Mouse (Mus musculus) hindbrain, embryonic 15.5 days (tissue): ENCODE data around the gene Lnx2. TPM values are rescaled to one million over a fixed set of nuclear protein-coding genes. Genes with fewer than 3 reads are reported as not detected.
A peak's percentile ranks its signal among the peaks of the same experiment; 100 is the strongest.

ENCODE experiments used
- ATAC-seq: fragments of 200-750 bp; cut with Nextera tagmentation; 2 replicates; pipeline ENCODE4 v1.8.0; 2017; ENCODE audit warnings: low read depth, moderate number of reproducible peaks, moderate TSS enrichment; ENCODE audit not compliant: low FRiP score
- H3K27ac ChIP-seq: fragments of 300-500 bp; sonication (generic); replicated peaks from 2 replicates; pipeline ENCODE4 v1.5.1; 2015; ENCODE audit warnings: mild to moderate bottlenecking, inconsistent platforms
- H3K27me3 ChIP-seq: fragments of 300-500 bp; sonication (generic); 2 replicates; pipeline ENCODE4 v1.6.1; 2015; ENCODE audit warnings: control low read depth, inconsistent platforms
- H3K36me3 ChIP-seq: fragments of 300-500 bp; sonication (generic); 2 replicates; pipeline ENCODE4 v1.6.1; 2015; ENCODE audit warnings: control low read depth, inconsistent platforms
- H3K4me1 ChIP-seq: fragments of 300-500 bp; sonication (generic); replicated peaks from 2 replicates; pipeline ENCODE4 v1.6.1; 2015; ENCODE audit warnings: control low read depth, inconsistent platforms
- H3K4me2 ChIP-seq: fragments of 300-500 bp; sonication (generic); 2 replicates; pipeline ENCODE4 v1.6.1; 2015; ENCODE audit warnings: moderate library complexity, mild to moderate bottlenecking, inconsistent platforms
- H3K4me3 ChIP-seq: fragments of 300-500 bp; sonication (generic); 2 replicates; pipeline ENCODE4 v1.5.1; 2015; ENCODE audit warnings: mild to moderate bottlenecking, inconsistent platforms
- H3K9ac ChIP-seq: fragments of 300-500 bp; sonication (generic); 2 replicates; pipeline ENCODE4 v1.6.1; 2015; ENCODE audit warnings: inconsistent platforms
- H3K9me3 ChIP-seq: fragments of 300-500 bp; sonication (generic); 2 replicates; pipeline ENCODE4 v1.6.1; 2016; ENCODE audit warnings: control low read depth, inconsistent platforms
- WGBS: fragments of 180-500 bp; shearing (Covaris S2); methylation state at CpG from one replicate; pipeline ENCODE4 v1.1.7; 2015; 5-methylcytosine and 5-hydroxymethylcytosine counted together
- polyA plus RNA-seq: library from polyadenylated mRNA; unstranded; fragments of >200 nt; fragmentation: Nextera tagmentation; extraction: Ambion mirVana; gene quantifications from 2 replicates; pipeline ENCODE4 v1.2.1, GENCODE M21; 2015

Gene Lnx2
- polyA plus RNA-seq, 1 experiment from 2014 or later: 6.5 TPM

GRCm38 (mm10) chr5:147075103-147076025 lies 1.0 kb downstream of the Lnx2 start:
- H3K9ac ChIP-seq: peak overlapping the region; percentile 71
- H3K27ac ChIP-seq: peak overlapping the region; percentile 81
- ATAC-seq: no peak
- 17% methylated on average over 21 of the region's 21 CpGs for WGBS
- no peaks in the 10 kb centered on the region for H3K9me3 ChIP-seq
- peak overlapping the region; percentile 98 for H3K4me3 ChIP-seq
- peak overlapping the region; percentile 98 for H3K4me2 ChIP-seq
- peaks cover 28% of the 10 kb centered on the region for H3K4me1 ChIP-seq
- H3K27me3 ChIP-seq: no peaks in the 10 kb centered on the region
- no peaks in the 10 kb centered on the region for H3K36me3 ChIP-seq

- WGBS: 87% methylated on average over 6 of the region's 6 CpGs
- Histone ChIP-seq H3K9me3 (no peaks in the 10 kb centered on the region), H3K4me2 (no peak overlapping the region), H3K27me3 (no peaks in the 10 kb centered on the region), H3K36me3 (no peaks in the 10 kb centered on the region), H3K27ac (no peak overlapping the region), H3K9ac (no peak overlapping the region), H3K4me1 (peaks cover 23% of the 10 kb centered on the region), H3K4me3 (no peak overlapping the region)
- ATAC-seq: no peak
These were observed 2.6 kb downstream of the Lnx2 start for GRCm38 (mm10) chr5:147073805-147074204.

GRCm38 (mm10) chr5:147071886-147072285 lies 4.5 kb downstream of the Lnx2 start:
- WGBS: 54% methylated on average over 4 of the region's 4 CpGs
- peaks cover 9% of the 10 kb centered on the region for H3K4me1 ChIP-seq
- ATAC-seq: no peak
- no peaks in the 10 kb centered on the region for H3K9me3 ChIP-seq
- no peaks in the 10 kb centered on the region for H3K27me3 ChIP-seq
- no peak overlapping the region for H3K27ac ChIP-seq
- no peak overlapping the region for H3K9ac ChIP-seq
- H3K36me3 ChIP-seq: no peaks in the 10 kb centered on the region
- H3K4me3 ChIP-seq: no peak overlapping the region
- no peak overlapping the region for H3K4me2 ChIP-seq

GRCm38 (mm10) chr5:147070791-147071516 lies 5.4 kb downstream of the Lnx2 start:
- Histone ChIP-seq H3K27me3 (no peaks in the 10 kb centered on the region), H3K27ac (no peak overlapping the region), H3K4me3 (no peak overlapping the region), H3K9me3 (no peaks in the 10 kb centered on the region), H3K4me2 (no peak overlapping the region), H3K9ac (no peak overlapping the region), H3K36me3 (no peaks in the 10 kb centered on the region), H3K4me1 (peaks cover 8% of the 10 kb centered on the region)
- no peak for ATAC-seq
- WGBS: 80% methylated on average over 16 of the region's 16 CpGs

- WGBS: 77% methylated on average over 5 of the region's 5 CpGs
- no peak for ATAC-seq
- no peak overlapping the region for H3K9ac ChIP-seq
These were observed 7.5 kb downstream of the Lnx2 start for GRCm38 (mm10) chr5:147068876-147069275.

GRCm38 (mm10) chr5:147066965-147067364 lies 9.4 kb downstream of the Lnx2 start:
- no peak for ATAC-seq

More at GRCm38 (mm10) chr5:147068876-147069275, 7.5 kb downstream of the Lnx2 start:
- Histone ChIP-seq H3K36me3 (no peaks in the 10 kb centered on the region), H3K4me2 (no peak overlapping the region), H3K27me3 (no peaks in the 10 kb centered on the region), H3K4me1 (no peaks in the 10 kb centered on the region), H3K27ac (no peak overlapping the region), H3K9me3 (no peaks in the 10 kb centered on the region), H3K4me3 (no peak overlapping the region)

GRCm38 (mm10) chr5:147066129-147066528 lies 10.3 kb downstream of the Lnx2 start:
- Histone ChIP-seq H3K4me1 (no peaks in the 10 kb centered on the region), H3K4me2 (no peak overlapping the region), H3K36me3 (no peaks in the 10 kb centered on the region), H3K27me3 (no peaks in the 10 kb centered on the region), H3K9ac (no peak overlapping the region), H3K4me3 (no peak overlapping the region), H3K27ac (no peak overlapping the region), H3K9me3 (no peaks in the 10 kb centered on the region)
- 62% methylated on average over 4 of the region's 4 CpGs for WGBS
- ATAC-seq: no peak

More at GRCm38 (mm10) chr5:147066965-147067364, 9.4 kb downstream of the Lnx2 start:
- Histone ChIP-seq H3K4me1 (no peaks in the 10 kb centered on the region), H3K4me2 (no peak overlapping the region), H3K27me3 (no peaks in the 10 kb centered on the region), H3K4me3 (no peak overlapping the region), H3K27ac (no peak overlapping the region), H3K9ac (no peak overlapping the region), H3K36me3 (no peaks in the 10 kb centered on the region), H3K9me3 (no peaks in the 10 kb centered on the region)
- 79% methylated on average over 5 of the region's 5 CpGs for WGBS

GRCm38 (mm10) chr5:147063215-147063661 lies 13.1 kb downstream of the Lnx2 start:
- H3K9ac ChIP-seq: no peak overlapping the region
- no peaks in the 10 kb centered on the region for H3K36me3 ChIP-seq
- no peak overlapping the region for H3K27ac ChIP-seq
- H3K4me1 ChIP-seq: no peaks in the 10 kb centered on the region
- H3K4me3 ChIP-seq: no peak overlapping the region
- ATAC-seq: no peak
- no peak overlapping the region for H3K4me2 ChIP-seq
- no peaks in the 10 kb centered on the region for H3K27me3 ChIP-seq
- no peaks in the 10 kb centered on the region for H3K9me3 ChIP-seq
- WGBS: 76% methylated on average over 8 of the region's 8 CpGs

- H3K4me2 ChIP-seq: no peak overlapping the region
- H3K9ac ChIP-seq: no peak overlapping the region
- H3K36me3 ChIP-seq: no peaks in the 10 kb centered on the region
- no peak overlapping the region for H3K4me3 ChIP-seq
- H3K27me3 ChIP-seq: no peaks in the 10 kb centered on the region
- no peaks in the 10 kb centered on the region for H3K9me3 ChIP-seq
- no peak for ATAC-seq
- H3K4me1 ChIP-seq: no peaks in the 10 kb centered on the region
- WGBS: 75% methylated on average over 2 of the region's 2 CpGs
- H3K27ac ChIP-seq: no peak overlapping the region
These were observed 16.4 kb downstream of the Lnx2 start for GRCm38 (mm10) chr5:147060024-147060423.

GRCm38 (mm10) chr5:147059319-147059718 lies 17.1 kb downstream of the Lnx2 start:
- Histone ChIP-seq H3K27me3 (no peaks in the 10 kb centered on the region), H3K4me2 (no peak overlapping the region), H3K36me3 (no peaks in the 10 kb centered on the region), H3K9me3 (no peaks in the 10 kb centered on the region), H3K4me3 (no peak overlapping the region), H3K27ac (no peak overlapping the region), H3K9ac (no peak overlapping the region), H3K4me1 (0 out of 2 replicates have a peak, but pooled peaks cover 3% of the 10 kb centered on the region)
- WGBS: 90% methylated on average over 9 of the region's 9 CpGs
- no peak for ATAC-seq

GRCm38 (mm10) chr5:147058661-147059060 lies 17.7 kb downstream of the Lnx2 start:
- Histone ChIP-seq H3K4me1 (0 out of 2 replicates have a peak, but pooled peaks cover 3% of the 10 kb centered on the region), H3K4me2 (no peak overlapping the region), H3K27me3 (no peaks in the 10 kb centered on the region), H3K4me3 (no peak overlapping the region), H3K9me3 (no peaks in the 10 kb centered on the region), H3K27ac (no peak overlapping the region), H3K9ac (no peak overlapping the region), H3K36me3 (no peaks in the 10 kb centered on the region)
- no peak for ATAC-seq
- 83% methylated on average over 5 of the region's 5 CpGs for WGBS
